Mouse (Mus musculus) thymus, postnatal 0 days (tissue): Measurements from ENCODE around the gene Plscr3. TPM values are rescaled to one million over a fixed set of nuclear protein-coding genes. Genes with fewer than 3 reads are reported as not detected.

ENCODE experiments used
- DNase-seq: peaks from one replicate; pipeline ENCODE4 v3.0.0-alpha.2; 2015; ENCODE audit warnings: low spot score
- polyA plus RNA-seq: library from polyadenylated mRNA; unstranded; fragments of >200 nt; fragmentation: Nextera tagmentation; extraction: Ambion mirVana; gene quantifications from 2 replicates; pipeline ENCODE4 v1.2.1, GENCODE M21; 2015

Gene Plscr3
- 68.4 and 70.4 TPM in 2 replicates for polyA plus RNA-seq

DNA sequence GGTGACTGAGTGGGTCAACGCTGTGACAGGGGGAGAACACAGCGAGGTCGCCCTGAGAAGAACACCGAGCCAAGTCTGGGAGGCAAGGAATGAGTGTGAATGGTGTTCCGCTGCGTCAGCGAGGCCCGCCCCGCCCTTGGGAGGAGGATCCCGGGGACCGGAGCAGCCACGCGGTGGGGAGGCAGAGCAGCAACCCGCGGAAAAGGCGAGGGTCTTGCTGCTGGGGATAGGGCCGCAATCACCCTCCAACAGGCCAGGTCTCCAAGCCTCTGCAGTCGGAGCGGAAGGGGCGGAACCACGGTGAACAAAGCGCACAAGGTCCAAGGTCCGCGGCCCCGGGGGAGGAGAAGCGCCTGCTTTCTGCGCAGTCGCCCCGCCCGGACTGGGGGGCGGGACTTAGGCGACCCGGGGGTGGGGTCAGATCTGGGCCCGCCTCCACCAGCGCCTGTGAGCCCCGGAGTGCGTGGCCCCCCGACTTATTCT, at the start of gene Plscr3:
TSS of gene Plscr3 (plus strand) at position 179 of the 483 bp plus-strand sequence.
- peak; percentile 91 for DNase-seq

DNA sequence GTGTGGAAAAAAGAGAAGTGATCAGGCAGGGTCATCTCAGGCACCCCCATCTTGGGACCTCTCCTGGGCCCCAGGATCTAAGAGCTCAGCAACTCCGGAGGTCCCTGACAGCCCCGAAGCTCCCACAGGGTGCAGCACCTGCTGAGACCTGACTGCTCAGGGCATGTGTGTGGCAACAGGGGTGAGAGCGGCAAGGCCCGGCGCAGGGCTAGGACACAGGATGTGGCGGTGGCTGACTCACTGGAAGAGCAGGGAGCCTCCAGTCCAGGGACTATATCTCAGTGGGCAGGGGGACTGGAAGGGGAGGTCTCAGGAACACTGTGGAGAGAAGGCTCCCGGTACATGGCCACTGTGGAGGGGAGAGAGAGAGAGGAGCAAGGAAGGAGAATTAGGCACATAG, 48.3 kb upstream of the Plscr3 start:
- DNase-seq, result no peak

DNA sequence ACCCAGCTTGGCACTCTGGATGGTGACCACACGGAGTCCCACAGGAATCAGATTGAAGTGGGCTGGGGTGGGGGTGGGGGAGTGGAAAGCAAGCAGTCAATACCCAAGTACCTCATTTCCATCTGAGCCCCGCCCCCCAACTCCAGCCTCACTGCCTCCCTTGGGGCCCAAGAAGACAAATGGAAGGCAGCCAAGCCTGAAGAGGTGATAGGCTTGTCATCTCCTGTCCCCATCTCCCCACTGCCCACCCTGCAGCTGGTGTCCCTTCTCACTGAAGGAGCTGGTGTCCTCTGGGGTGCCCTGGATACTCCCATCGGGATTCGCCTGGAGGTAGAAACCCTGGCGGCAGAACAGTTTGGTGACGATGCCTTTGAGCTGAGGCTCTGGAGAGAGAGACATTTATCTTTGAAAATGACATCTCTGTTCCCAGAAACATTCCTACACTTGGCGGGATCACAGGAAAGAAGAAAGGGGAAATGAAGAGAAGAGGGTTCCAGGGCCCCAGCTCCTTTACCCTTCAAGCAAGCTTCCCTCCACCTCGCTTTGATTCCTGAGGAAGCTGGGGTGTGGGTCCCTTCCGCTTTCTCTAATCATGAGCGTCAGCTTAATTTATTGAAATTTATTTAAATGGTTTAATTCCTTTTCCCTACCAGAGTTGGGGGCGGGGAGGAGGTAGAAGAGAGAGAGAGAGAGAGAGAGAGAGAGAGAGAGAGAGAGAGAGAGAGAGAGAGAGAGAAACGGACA, 46.6 kb upstream of the Plscr3 start:
- no peak for DNase-seq

DNA sequence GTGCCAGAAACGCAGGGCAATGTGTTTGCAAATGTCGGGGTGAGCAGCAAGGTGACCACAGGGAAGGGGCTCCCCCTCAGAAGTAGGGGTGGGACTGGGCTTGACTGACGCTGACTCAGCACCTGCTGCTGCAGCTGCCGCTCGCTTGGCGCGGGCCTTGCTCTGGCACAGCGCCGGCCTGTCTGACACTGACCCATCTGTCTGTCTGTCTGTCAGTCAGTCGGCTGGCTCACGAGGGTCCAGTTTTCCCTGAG, 46.1 kb upstream of the Plscr3 start:
- no peak for DNase-seq

DNA sequence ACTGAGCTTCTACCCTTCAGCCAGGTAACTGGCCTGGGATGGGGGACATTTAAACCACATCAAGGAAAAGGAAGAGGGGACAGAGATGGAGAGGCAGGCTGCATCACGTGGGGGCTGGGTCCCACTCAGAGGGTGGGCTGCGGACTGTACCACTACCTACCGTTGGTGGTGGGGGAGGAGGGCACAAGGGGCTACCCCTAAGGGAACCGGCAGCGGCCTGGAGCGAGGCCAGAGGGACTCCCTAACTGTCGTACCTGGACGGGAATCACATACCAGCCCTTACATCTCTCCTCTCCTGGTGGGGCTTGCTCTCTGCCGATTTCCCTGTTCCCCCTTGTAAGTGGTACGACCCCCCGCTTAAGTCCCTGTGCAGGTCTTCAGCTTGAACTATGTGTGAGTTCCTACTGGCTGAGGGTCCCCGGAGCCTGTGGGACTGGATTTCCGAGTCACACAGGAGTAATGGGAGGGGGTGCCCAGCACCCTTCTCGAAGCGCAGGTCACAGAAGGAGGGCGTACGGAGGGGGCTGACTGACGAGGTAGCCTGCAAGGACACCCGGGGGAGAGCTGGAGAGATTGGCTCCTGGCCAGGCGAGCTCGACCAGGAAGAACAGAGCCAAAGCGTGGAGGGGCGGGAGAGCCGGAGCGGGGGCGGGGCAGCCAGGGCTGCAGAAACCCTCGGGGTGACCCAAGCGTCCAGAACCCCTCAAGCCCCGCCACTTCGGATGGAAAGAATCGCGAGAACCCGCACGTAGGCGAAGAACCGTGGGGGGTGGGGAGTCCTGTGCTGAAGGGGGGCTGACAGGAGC, 45.6 kb upstream of the Plscr3 start:
- DNase-seq, result peak; percentile 26

DNA sequence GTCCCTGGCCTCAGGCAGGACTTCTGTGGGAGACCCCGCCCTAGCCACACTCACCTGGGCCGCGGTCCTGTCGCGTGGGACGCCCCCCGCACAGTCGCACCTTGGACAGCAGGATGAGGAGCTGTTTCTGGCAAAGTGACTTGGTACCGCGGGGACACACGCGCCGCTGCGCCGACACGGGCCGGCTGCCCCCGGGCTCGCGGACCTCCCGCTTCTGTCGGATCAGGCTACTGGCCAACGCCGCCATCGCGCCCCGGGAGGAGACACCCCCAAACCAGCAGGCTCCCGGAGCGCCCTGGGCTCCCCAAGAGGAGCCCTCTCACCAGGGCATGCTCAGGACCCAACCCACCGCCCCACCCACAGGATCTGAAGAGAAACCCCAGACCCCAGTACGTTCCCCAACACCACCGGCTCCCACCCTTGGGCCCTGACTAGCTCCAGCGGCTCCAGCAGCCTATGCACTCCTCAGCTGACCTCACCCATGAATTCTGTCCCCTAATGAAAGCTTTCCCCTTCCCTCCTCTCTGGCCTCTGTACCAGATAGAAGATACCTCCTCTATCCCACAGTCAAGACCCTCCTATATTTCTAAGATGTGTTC, 44.7 kb upstream of the Plscr3 start, which contains the start of gene Fgf11:
TSS of gene Fgf11 (minus strand) at position 479 of the 599 bp plus-strand sequence.
- no peak for DNase-seq

DNA sequence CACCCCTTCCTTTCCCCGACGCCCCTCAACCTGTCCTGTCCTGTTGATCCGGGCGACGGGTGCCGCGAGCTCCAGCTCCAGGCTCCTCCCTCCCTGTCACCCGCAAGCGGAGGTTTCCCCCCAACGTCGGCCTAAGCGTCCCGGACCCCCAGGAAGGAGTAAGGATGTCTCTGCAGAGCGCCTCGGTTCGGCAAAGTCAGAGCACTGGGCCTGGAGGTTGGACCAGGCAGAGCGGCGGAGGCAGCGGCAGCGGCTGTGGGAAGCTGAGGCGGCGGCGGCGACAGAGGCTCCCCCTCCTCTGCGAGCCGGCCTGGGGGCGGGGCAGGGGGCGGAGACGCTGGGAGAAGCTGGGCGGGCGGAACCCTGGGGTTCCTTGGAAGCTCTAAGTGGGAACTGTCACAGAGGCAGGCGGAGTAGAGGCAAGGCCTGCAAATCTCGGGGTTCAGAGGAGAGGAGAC, 43.5 kb upstream of the Plscr3 start:
- DNase-seq, result peak; percentile 66

DNA sequence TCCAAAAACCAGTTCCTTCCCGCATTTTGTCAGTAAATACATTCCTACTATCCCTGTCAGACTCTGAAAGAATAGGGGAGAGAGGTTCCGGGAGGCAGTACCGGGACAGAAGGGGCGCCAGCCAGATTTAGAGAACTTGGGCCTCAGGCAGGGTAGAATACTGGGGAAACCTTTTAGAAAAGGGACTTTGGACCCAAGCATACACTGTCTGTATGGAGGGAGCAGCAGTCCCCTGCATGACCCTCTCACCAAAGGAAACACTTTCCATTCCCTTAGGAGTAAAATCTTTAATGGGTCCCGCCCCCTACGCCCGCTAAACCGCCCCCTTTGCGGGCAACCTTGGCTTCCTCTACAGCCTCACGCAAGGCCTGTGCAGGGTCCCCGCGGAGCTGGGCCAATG, 42.8 kb upstream of the Plscr3 start:
- no peak for DNase-seq

DNA sequence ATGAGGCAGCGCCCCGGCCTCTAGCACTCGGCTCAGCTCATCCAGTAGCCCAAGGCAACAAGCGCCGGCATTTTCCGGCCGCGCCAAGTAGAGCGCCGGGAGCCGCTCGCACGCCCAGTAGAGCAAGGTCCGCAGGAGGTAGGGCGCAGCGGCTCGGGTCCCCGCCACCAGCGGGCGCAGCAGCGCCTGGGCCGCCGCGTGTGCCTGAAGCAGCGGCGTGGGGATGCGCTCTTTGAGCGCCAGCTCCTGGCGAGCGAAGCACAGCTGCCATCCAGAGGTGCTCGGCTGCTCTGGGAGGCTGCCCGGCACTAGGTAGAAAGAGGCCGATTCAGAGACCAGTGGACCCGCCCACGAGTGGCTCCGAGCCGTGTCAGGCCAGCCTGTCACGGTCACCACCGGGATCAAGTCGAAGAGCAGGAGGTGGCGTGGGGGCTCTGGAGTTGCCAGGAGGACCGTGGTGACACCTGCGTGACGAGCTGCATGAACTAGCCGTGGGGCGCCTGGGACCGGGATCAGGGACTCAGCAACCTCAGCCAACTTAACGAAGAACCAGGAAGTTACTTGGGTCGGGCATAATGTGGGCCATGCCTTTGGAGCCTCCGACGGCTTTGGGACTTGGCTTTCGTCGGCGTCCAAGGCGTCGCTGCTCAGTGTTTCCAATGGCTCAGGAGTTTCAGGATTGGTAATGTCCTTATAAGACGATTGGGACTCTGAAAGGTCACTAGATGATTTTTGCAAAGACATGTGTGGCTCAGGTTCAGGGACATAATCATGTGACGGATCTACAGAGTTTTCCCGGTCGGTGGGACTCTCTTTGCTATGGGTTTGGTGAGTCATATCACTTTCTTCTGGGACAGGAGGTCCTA, 42.2 kb upstream of the Plscr3 start:
- DNase-seq, result peak; percentile 80

DNA sequence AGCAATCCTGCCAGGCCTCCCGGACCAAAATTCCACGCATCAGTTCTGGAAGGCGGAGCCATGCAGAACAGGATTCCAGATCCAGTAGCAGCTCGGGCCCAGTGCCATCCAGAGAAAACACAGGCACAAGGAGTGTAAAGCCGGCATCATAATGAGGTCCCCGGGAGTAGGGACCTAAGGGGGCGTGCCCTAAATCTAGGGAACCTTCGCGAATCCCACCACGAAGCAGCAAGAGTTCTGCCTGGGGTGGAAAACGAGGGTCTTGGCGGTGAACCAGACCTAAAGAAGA, 41.6 kb upstream of the Plscr3 start:
- DNase-seq, result peak; percentile 1

DNA sequence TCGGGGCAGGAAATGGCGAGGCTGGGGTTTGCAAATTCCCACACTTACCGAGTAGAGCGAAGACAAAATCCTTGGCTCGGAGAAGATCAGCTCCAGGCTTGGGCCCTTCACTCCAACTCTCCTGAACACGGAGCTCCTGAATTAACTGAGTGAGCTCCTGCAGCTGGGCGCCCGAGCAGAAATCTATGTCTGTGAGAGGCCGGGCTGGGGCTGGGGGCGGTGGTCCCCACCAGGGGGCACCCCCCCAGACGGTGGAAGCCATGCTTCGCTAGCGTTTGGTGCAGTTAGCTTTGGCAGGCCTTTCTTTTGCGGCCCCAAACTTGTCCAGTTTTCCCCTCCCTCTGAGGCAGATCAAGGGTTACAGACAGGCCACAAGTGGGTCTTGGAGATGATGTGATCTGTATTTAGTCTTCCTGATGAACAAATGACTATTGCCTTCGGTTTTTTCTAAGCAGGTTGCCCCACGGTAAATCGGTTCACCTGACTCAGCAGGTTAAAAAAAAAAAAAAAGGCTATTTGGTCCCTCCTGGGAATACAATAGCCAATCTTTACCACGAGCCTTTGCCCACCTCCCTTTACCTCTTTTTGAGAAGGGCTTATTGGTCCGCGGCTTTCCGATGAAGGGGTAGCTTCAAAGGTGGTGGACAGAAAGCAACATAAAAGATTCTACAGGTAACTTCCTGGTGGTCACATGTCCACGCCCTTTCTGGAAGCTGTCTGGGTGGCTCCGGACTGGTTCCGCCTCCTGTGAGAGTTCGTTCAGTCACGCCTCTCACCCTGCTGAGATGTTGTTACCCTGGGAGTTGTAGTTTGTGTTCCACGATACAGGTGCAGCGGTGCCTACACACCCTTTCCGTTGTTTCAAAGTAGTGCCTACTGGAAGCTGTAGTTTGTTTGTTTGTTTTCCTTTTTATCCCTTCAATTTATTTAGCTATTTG, 40.9 kb upstream of the Plscr3 start, which contains the start of gene Tmem102:
TSS of gene Tmem102 (minus strand) at position 653 of the 938 bp plus-strand sequence.
- DNase-seq, result peak; percentile 3

DNA sequence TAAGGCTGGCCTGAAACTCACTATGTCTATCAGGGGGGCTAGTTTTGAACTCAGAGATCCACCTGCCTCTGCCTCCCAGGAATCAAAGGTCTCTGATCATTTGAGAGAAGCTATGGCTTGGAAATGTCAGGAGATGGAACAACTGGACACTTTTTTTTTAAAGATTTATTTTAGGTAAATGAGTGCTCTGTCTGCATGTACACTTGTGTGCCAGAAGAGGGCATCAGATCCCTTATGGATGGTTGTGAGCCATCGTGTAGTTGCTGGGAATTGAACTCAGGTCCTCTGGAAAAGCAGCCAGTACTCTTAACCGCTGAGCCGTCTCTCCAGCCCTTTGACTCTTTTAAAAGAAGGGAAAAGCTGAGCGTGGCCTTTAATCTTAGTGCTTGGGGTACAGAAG, 39.8 kb upstream of the Plscr3 start:
- no peak for DNase-seq

DNA sequence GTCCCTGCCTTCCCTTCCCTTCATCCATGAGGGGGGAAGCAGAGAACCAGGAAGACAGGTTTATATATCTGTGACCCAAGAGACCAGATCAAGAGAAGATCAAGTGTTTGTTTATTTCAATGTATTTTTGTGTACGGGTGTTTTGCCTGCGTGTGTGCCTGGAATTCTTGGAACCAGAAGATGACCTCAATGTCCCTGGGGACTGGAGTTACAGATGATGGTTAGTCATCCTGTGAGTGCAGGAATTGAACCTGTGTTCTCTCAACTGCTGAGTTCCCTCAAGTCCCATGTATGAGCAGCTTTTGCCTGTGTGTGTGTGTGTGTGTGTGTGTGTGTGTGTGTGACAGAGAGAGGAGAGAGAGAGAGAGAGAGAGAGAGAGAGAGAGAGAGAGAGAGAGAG, 38.5 kb upstream of the Plscr3 start:
- no peak for DNase-seq

DNA sequence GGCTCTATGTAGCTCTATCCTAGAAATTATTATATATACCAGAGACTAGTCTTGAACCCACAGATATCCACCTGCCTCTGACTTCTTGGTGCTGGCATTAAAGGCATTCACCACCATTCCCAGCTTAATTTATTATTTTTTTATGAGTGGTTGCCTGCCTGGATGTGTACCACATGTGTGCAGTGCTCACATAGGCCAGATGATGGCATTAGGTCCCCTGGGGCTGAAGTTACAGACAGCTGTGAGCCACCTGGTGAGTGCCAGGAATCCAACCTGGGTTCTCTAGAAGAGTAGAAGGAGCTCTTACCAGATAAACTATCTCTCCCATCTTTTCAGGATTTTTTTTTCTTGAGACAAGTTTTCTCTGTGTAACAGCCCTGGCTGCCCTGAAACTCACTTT, 35.9 kb upstream of the Plscr3 start:
- DNase-seq, result no peak

DNA sequence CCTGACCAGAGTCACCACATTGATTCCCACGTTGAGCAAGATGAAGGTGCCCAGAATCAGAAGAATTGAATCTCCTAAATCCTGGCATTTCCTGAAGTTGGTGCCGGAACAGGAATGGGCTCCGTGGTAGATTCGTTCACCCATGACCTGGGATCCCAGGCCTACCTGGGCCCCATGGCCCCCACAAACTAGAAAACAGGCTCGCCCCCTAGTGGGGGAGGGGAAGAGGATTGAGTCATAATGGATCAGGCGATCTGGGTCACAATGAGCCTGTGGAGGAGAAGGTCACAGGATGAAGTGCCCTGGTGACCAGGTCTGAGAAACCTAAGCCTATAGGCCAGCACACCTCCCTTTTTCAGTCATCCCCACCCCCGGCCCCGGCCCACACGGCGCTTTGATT, 31.0 kb upstream of the Plscr3 start, which contains the start of gene Gm39566:
TSS of gene Gm39566 (minus strand) at position 144 of the 400 bp plus-strand sequence.
- no peak for DNase-seq

DNA sequence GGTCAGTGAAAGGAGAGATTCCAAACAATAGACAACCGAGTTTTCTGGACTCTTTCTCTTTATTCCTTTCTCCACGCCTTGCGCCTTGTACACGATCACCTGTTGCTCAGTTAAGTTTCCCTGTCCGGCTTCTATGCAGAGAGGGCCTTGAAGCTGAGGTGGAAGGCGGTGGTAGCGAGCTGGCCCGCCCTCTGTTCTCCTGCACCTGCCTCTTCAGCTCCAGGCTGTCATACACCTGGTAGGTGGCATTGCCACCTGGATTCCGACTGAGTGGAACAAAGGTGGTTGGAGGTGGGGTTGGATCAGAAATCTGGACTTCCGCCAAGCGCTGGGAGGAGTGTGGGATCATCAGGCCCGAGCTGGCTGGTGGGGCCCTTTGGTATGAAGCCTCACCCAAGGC, 29.7 kb upstream of the Plscr3 start:
- DNase-seq, result no peak

DNA sequence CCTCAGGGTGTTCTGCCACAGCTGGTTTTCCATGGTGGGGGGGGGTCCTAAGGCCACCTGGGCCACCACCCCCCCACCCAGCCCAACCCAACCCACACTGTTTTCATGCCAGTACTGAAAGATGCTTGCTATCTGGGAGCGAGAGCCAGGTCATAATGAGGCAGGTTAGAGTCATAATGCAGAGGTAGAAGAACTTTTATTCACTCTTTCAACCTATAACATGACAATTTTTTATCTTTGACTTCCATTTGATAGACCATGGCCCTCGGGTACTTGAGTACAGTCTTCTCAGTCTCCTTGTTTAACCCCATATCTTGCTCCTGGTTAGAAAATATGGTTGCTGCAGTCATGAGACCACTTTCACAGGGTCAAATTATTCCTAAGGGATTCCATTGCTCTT, 27.8 kb upstream of the Plscr3 start, which contains the start of gene Spem2:
TSS of gene Spem2 (minus strand) at position 101 of the 400 bp plus-strand sequence.
- DNase-seq, result no peak

DNA sequence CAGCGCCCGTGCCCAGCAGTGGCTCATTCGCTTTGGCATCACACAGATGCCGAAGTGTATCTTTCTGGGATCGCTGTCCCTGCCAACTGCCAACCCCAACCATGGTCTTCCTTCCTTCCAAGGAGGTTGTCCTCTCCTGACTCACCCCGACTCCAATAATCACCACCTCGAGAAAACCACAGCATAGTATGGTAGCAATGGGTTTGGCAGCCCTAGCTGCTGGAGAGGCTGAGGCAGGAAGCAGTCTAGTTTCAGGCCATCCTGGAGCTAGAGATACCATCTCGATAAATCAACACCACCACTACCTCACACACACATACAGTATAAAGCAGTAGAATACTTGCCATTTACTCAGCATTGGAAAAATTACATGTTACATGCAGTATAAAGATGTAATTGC, 27.3 kb upstream of the Plscr3 start:
- DNase-seq, result no peak

DNA sequence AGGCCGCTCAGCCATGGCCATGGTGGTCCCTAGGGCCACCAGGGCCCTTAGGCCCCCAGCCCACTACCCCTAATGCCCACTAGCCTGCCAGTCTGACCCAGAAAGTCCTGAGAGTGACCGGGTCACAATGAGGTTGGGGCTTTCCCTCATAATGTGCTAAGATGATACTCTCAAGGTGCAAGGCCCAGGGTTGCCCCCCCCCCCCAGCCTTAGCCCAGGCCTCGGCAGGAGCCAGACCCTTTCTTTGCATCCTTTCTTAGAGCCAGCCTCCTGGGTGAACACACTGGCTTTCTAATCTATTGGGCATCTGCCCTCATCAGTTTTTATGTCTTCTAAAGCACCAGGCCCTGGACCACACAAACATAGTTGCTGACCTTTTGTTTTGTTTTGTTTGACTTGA, 24.1 kb upstream of the Plscr3 start, which contains the start of gene Spem1:
TSS of gene Spem1 (minus strand) at position 101 of the 400 bp plus-strand sequence.
- DNase-seq, result no peak

DNA sequence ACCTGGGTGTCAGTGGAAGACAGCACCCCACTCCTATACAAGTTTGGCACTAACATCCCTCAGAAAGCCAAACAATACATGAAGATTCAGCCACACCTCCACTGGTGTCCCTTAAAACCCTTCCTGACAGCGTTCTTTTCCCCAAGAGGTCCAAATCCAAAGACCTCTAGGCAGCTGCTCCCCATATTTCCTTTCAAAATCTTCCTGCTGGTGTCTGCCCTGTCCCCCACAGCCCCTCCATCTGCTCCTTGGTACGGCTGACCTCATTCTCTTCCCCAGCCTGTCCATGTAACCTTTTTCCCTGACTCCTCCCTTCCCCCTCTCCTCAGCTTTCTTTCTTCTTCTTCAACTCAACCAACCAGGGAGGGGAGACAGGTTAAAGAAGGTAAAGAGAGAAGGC, 22.7 kb upstream of the Plscr3 start:
- no peak for DNase-seq
